Mouse (Mus musculus) urinary bladder, adult 18-20 months (tissue): Measurements from ENCODE around the gene Pm20d1.
"Not testable (repeated sequence)": the region's sequence is repeated elsewhere in the genome, so short reads cannot be mapped to it uniquely, and the experiment has no call there.

ENCODE experiments used
- DNase-seq, 2 experiments: peaks; one replicate each; pipeline ENCODE4 v3.0.0; 2022; ENCODE audit warnings: low spot score in 2 of 2, mixed read lengths in 2 of 2

Pm20d1 gene

DNA sequence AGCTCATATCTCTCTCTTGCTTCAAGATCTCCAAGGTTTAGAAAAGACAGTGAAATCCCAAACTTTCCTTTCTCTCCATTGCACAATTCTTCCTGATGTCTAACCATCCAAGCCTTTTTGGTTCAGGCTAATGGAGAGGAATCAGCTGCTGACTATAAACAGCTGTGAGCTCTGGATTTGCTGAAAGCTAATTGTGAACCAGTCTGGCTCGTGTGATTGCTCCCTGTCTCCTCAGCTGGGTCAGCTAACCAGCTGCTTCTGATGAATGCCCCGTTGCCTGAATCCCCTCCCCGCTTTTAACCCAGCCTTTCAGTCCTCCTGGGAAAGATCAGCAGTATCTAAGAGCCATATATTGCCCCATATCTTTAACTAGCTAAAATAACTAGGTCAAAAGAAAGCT lies 2.6 kb upstream of the Pm20d1 start:
- no peak for DNase-seq

DNA sequence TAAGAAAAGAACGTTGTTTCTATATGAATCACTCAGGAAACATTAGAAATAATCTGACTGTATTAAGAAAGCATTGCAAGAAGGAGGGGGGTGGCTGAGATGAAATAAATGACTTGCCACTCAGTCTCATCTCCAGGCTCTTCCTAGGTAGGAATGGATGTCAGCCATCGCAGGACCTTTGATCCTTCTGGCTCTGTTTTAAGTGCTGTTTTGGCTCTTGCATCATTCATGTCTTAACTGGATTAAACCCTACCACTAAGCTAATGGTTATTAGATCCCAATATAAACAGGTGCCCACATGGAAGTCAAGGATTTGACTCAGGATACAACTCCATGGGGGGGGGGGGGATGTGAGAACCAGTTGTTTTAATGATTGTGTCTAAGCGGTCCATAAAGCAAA lies 2.0 kb upstream of the Pm20d1 start:
- no peak for DNase-seq

- DNase-seq, result no peak
Measured at GRCm38 (mm10) chr1:131800001-131800400, 2.8 kb downstream of the Pm20d1 start.

GRCm38 (mm10) chr1:131801071-131801470 lies 3.9 kb downstream of the Pm20d1 start:
- no peak for DNase-seq

- no peak for DNase-seq
Measured at GRCm38 (mm10) chr1:131802652-131803051, 5.5 kb downstream of the Pm20d1 start.

GRCm38 (mm10) chr1:131804166-131804565 lies 7.0 kb downstream of the Pm20d1 start:
- no peak for DNase-seq

DNA sequence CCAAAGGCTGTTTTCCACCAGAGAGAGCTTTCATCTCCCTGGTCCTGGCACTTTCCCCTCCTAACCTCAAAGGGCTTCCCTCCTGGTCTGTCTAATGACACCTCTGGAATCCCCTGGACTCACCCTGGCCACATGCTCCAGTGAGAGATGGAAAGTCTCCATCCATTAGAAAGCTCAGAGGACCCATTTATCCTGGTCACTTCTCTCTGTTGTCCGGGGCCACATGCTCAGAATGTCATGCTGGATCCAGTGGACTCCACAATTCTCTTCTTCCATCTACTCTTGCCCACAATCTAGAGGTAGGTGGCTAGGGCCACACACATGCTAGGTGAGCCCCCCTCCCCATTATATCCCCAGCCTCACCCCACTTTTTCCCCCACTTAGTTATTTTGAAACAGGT lies 11.8 kb downstream of the Pm20d1 start:
- no peak for DNase-seq

DNA sequence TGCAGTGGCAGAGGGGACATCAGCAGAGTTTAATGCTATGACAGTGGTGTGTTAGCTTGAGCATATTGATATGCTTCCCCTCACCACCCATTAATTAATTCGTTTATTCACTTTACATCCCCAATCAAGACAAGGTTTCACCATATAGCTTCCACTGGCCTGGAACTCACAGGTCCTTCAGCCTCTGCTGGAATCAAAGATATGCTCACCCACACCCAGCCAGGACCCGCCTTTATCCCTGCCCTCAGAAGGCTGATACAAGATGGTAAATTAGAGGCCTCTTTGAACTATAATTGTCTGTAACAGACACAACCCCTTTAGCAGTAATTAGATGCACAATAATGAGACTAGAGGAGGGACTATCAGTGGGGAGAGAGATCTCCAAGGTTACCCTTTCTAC lies 12.5 kb downstream of the Pm20d1 start:
- DNase-seq, result no peak

GRCm38 (mm10) chr1:131811393-131811792 lies 14.2 kb downstream of the Pm20d1 start:
- DNase-seq, result no peak

DNA sequence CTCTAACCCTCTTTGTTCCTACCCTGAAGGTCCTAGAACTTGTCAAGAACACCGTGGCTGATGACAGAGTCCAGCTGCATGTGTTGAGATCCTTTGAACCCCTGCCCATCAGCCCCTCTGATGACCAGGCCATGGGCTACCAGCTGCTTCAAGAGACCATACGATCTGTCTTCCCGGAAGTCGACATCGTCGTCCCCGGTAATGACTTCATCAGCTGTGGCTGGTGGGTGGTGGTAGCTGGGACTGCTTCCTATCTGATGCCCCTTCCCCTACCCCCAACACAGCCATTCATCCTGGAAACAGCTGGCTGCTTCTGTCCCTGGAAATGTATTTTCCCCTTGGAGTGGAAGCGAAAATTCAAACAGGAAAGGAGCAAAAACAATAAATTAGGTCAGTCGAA lies 14.8 kb downstream of the Pm20d1 start:
- no peak for DNase-seq

DNA sequence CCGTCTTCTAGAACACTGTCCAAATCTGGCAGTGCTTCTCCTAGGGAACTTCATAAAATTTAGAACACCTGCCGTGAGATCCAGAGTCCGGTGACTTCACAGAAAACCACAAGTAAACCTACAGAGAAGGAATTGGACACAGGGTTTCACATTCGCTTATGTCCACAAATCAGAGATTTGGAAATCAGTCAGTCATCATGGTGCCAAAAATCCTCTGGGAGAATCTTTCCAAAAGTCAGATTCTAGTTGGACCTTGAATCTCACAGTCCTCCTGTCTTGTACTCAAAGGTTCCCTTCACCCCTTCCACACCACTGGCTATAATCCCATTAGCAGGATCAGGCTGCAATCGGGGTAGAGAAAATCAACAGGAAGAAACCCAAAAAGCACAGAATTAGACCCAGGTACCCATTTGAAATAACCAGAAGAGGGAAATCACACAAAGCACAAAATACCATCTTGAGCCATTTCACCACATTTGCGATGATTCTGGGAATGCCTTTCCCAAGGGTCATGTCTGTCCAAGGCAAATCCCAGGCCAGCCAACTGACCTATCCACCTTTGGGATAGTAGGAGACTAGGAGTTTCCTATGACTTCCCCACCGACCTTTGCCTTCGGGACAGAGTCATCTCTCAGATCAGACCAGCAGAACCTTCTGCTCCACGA lies 15.6 kb downstream of the Pm20d1 start:
- DNase-seq, result no peak

- no peak for DNase-seq
Measured at GRCm38 (mm10) chr1:131813731-131814130, 16.6 kb downstream of the Pm20d1 start.

GRCm38 (mm10) chr1:131814191-131814590 lies 17.0 kb downstream of the Pm20d1 start:
- no peak for DNase-seq

DNA sequence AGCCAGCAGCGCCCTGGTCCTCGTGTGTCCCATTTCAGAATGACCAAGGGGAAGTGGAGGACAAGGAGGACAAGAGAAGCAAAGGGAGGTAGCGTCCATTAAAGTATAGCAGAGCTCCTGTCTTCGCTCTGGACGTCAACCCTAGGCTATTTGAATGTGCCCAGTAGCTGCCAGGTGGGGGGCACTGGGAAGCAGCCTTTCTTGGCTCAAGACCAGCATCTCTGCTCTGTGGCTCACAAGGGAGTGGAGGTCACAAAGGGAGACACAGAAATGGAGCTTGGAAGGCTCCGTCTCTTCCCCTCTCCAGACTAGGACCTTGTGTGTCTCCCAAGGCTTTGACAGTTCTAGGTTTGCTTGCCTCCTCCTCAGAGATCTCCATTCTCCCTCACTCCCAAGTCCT lies 19.7 kb downstream of the Pm20d1 start:
- DNase-seq, result no peak

- not testable (repeated sequence) for DNase-seq
Measured at GRCm38 (mm10) chr1:131820353-131820752, 23.2 kb downstream of the Pm20d1 start.

- DNase-seq, result no peak
Measured at GRCm38 (mm10) chr1:131820887-131821328, 23.7 kb downstream of the Pm20d1 start.

DNA sequence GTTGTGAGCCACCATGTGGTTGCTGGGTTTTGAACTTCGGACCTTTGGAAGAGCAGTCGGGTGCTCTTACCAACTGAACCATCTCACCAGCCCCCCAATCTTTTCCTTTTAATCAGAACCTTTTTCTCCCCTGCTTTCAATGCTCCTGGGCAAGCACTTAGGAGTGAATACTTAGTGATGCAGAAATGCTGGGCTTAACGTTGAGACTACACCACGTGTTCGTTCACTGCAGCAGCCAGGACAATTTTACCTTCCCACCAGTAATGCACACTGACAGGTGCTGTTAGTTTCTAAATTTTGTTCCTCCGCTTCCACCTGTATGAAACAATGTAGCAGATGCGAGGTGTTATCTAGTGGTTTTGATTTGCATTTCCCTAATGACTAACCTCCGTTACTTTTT lies 25.1 kb downstream of the Pm20d1 start:
- no peak for DNase-seq

- no peak for DNase-seq
Measured at GRCm38 (mm10) chr1:131822856-131823492, 25.8 kb downstream of the Pm20d1 start.

DNA sequence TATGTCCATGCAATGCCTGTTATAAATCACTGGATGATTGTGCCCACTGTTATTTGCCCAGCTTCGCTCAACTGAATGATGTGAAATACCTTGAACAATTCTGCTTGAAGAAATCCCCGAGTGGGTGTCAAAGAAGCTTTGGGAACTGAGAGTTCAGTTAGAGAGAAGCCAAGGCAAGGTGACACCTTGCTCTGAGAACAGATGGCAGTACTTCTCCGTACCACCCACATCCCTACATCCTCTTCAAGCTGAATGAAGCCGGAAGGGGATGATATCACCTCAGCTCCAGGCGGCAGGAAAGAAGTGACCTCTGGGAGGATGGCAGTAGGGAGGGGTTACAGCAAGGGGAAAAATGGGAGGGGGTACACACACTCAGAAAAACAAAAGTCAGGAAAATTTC lies 26.4 kb downstream of the Pm20d1 start:
- DNase-seq, result no peak

DNA sequence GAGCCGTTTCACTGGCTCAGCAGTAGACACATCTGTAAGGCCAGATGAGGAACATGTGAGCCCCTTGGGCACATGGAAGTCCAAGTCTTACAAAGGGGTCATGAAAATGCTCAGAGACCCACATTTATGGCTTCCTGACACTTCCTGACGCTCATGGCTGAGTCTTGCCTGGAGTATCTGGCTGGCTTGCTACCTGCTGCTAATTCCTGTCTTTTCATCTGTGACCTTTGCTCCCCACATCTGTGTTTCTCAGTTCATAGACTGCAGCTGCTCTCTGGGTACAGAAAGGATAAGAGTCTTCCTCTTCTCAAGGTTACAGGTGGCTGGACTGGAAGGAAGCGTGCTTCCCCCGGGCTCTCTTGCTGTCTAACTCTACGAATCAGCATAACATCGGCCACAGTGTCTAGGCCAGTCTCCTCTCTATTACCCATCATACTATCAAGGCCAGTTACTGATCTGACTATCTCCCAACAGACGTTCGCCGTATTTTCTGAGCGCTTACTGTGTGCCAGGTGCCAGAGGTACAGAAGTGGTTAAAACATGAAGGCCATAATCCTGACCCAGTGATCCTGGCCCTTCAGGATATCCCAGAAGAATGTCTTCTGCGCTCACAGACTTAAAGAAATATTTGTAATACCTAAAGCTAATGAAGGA lies 27.5 kb downstream of the Pm20d1 start:
- no peak for DNase-seq

DNA sequence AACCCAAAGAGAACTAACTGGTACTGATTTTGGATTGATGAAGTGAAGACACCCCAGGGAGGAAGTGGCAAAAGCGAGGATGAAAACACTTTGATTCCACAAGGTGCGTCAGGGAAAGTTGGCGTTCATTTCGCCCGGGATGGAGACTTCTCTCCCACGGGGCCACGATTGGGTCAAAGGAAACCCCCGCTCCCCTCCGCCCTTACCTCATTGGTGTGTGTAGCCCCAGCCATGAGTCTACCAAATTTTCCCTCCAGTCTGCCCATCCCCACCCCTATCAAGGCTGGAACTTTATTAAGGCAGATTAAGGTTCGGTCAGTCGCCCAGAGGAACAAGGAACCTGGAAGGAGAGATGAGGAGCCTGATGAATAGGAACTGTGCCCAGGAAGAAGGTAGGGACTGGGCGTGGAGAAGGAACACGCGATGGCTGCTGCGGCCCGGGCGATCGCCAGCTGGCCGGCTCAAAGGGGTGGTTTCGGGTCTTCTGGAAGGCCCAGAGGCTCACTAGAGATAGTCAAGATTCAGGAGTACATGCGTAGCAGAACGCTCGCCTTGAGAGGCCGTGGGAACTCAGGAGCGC lies 30.1 kb downstream of the Pm20d1 start, which contains the start of gene Slc41a1:
Gene Slc41a1 (plus strand): TSS at position 287 of the 580 bp plus-strand sequence.
- peak in 1 of 2 experiments; percentile 3 for DNase-seq

DNA sequence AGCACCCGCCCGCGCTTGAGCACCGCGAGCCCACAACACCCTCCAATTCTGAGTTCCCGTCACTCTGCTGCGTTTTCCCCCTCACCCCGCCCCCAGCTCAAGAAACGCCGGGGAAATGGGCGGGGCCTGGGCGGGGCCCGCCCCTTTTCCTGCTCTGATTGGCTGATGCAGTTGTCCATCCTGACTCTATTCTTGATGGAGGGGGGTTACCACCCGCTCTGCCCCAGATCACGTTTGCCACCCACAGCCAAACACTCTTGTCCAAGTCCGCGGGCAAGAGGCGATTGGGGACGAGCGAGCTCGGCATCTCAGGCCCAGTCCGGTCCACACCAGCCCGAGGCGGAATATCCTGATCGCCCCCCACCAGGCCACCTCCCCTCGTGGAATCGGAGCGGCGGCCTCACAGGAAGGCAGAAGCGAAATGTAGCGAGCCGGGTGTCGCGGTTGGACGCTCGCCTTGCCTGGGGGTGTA lies 30.6 kb downstream of the Pm20d1 start:
- DNase-seq, result peak; percentile 93 to 96
